Mouse (Mus musculus) granulocyte monocyte progenitor cell, adult 5-6 weeks (primary cell): ENCODE data around the gene Ppp1r27. TPM values are rescaled to one million over a fixed set of nuclear protein-coding genes. Genes with fewer than 3 reads are reported as not detected.

Experiments used
- ATAC-seq: replicated peaks from 2 replicates; pipeline ENCODE4 v1.8.0; 2016; ENCODE audit warnings: mild to moderate bottlenecking, moderate TSS enrichment, inconsistent platforms; ENCODE audit not compliant: poor library complexity, severe bottlenecking
- total RNA-seq, 2 experiments: library from RNA; stranded (forward) in 1 of 2; stranded (reverse) in 1 of 2; fragments of 200-712, 200-1000 nt in 1 of 2; fragments of >200 nt in 1 of 2; fragmentation: Nextera tagmentation in 1 of 2; gene quantifications; 2 replicates each; pipeline ENCODE4 v1.2.3; 2014 to 2017

The Ppp1r27 gene
- total RNA-seq, 2 experiments from 2014 or later, result not detected

GRCm38 (mm10) chr11:120549168-120549945 lies 1.6 kb downstream of the Ppp1r27 start, which contains the start of gene Mcrip1:
Gene Mcrip1, minus strand, starts transcription at chr11:120549727.
- ATAC-seq, result peak; percentile 76

GRCm38 (mm10) chr11:120548786-120549167 lies 2.2 kb downstream of the Ppp1r27 start:
- ATAC-seq, result no peak

- ATAC-seq, result no peak
Observed at GRCm38 (mm10) chr11:120548214-120548613, 2.7 kb downstream of the Ppp1r27 start.

- ATAC-seq, result peak; percentile 25
Observed at GRCm38 (mm10) chr11:120547469-120547868, 3.5 kb downstream of the Ppp1r27 start.

GRCm38 (mm10) chr11:120545964-120546363 lies 5.0 kb downstream of the Ppp1r27 start:
- no peak for ATAC-seq

- no peak for ATAC-seq
Observed at GRCm38 (mm10) chr11:120542376-120542775, 8.6 kb downstream of the Ppp1r27 start.

- ATAC-seq, result 0 out of 2 replicates have a peak, but pooled peaks have one; percentile 25
Observed at GRCm38 (mm10) chr11:120541907-120542306, 9.0 kb downstream of the Ppp1r27 start.

- ATAC-seq, result no peak
Observed at GRCm38 (mm10) chr11:120539285-120540014, 11.5 kb downstream of the Ppp1r27 start.

GRCm38 (mm10) chr11:120538955-120539284 lies 12.0 kb downstream of the Ppp1r27 start:
- peak; percentile 84 for ATAC-seq

- no peak for ATAC-seq
Observed at GRCm38 (mm10) chr11:120538485-120538884, 12.4 kb downstream of the Ppp1r27 start.

- no peak for ATAC-seq
Observed at GRCm38 (mm10) chr11:120535804-120536203, 15.1 kb downstream of the Ppp1r27 start.

GRCm38 (mm10) chr11:120535145-120535544 lies 15.8 kb downstream of the Ppp1r27 start:
- no peak for ATAC-seq

- ATAC-seq, result no peak
Observed at GRCm38 (mm10) chr11:120534093-120534492, 16.8 kb downstream of the Ppp1r27 start.

GRCm38 (mm10) chr11:120531646-120532045 lies 19.3 kb downstream of the Ppp1r27 start:
- no peak for ATAC-seq

GRCm38 (mm10) chr11:120530085-120530964 lies 20.6 kb downstream of the Ppp1r27 start, which contains the start of gene Gcgr:
Gene Gcgr, plus strand, starts transcription at chr11:120530699.
- ATAC-seq, result peak; percentile 20

- no peak for ATAC-seq
Observed at GRCm38 (mm10) chr11:120528903-120529302, 22.0 kb downstream of the Ppp1r27 start.

GRCm38 (mm10) chr11:120527690-120528354 lies 23.1 kb downstream of the Ppp1r27 start:
- ATAC-seq, result no peak

GRCm38 (mm10) chr11:120525959-120526358 lies 25.0 kb downstream of the Ppp1r27 start:
- ATAC-seq, result peak; percentile 91

GRCm38 (mm10) chr11:120522581-120522980 lies 28.4 kb downstream of the Ppp1r27 start:
- no peak for ATAC-seq

GRCm38 (mm10) chr11:120520967-120521540 lies 29.9 kb downstream of the Ppp1r27 start:
- no peak for ATAC-seq
